Mouse (Mus musculus) CD4-positive helper T cell, adult 2 months (primary cell): ENCODE data around the gene Cd207.
"Not testable (repeated sequence)": the region's sequence is repeated elsewhere in the genome, so short reads cannot be mapped to it uniquely, and the experiment has no call there.

Source experiments
- DNase-seq: peaks from one replicate; pipeline ENCODE4 v3.0.0-alpha.2; 2012; ENCODE audit warnings: low read depth, missing footprints, low spot score

The Cd207 gene

GRCm38 (mm10) chr6:83697932-83698331 is 20.3 kb upstream of the Cd207 start:
- DNase-seq, result no peak

- no peak for DNase-seq
Measured at GRCm38 (mm10) chr6:83696684-83697083, 19.0 kb upstream of the Cd207 start.

DNA sequence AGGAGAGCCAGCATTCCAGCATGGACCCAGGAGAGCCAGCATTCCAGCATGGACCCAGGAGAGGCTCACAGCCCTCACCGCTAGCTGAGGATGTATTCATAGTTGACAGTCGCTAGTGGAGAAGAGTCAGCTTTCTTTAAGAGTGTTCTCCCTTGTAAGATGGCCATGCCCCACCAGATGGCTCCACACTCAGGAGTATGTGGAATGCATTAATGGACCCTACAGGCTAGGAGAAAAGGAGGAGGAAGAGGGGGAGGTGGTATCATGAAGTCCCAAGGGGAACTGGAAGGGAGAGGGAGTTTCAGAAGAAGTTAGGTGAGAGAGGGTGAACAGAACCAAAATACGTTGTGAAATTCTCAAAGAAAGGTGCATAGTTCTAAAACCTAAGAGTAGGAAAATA is 18.1 kb upstream of the Cd207 start:
- no peak for DNase-seq

DNA sequence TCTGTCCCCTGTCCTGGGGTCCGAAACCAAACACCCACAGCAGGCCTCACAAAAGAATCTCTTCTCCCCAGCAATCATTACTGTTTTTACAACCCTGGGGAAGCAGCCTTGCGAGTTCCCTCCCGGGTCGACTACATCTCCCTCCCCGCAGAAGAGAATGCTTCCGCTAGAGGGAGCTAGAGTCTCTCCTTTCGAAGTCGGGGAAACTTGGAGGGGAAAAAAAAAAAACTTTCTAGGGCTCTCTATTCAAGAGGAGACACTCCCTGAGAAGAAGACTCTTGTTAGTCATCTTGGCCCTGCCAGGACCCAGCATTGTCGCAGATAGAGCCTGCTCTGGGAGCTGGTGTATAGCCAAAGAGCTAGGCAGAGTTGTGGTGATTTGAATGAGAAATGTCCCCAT is 16.2 kb upstream of the Cd207 start:
- peak; percentile 74 for DNase-seq

GRCm38 (mm10) chr6:83692962-83693361 is 15.3 kb upstream of the Cd207 start:
- no peak for DNase-seq

DNA sequence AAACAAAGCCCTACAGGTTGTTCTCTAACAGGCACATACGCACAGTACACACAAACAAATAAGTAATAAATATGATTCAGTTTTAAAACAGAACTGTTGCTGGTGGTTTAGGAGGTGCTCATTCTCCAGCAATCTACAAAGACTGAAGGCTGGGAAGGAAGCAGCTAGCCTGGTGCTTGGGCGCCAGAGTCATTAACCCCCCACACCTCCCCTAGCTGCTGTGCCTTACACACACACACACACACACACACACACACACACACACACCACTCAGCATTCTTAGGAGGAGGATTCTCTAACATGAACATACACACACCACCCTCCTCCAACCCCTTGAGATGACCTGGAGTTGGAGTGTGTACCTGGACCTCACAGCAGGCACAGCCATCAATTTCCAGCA is 13.3 kb upstream of the Cd207 start:
- DNase-seq, result no peak

GRCm38 (mm10) chr6:83690277-83690676 is 12.6 kb upstream of the Cd207 start:
- DNase-seq, result peak; percentile 38

GRCm38 (mm10) chr6:83689374-83689773 is 11.7 kb upstream of the Cd207 start:
- no peak for DNase-seq

DNA sequence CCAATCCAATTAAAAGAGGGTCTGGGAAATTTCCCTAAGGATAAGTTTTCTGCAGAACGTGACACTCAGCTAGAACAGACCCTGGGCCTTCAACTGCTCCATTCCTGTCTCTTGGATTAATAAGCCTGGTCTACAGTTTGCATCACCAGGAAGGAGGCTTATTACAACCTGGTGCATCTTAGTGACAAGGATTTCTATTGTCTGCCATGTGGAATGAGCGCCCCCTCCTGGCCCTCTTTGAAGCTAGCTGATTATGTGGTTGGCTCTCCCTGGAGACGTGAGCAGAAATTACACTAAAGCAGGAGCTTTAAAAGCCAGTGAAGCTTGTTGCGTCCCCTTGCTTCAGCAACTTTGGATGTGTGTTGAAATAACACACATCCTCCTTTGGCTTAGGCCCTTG is 4.3 kb downstream of the Cd207 start:
- DNase-seq, result peak; percentile 61

DNA sequence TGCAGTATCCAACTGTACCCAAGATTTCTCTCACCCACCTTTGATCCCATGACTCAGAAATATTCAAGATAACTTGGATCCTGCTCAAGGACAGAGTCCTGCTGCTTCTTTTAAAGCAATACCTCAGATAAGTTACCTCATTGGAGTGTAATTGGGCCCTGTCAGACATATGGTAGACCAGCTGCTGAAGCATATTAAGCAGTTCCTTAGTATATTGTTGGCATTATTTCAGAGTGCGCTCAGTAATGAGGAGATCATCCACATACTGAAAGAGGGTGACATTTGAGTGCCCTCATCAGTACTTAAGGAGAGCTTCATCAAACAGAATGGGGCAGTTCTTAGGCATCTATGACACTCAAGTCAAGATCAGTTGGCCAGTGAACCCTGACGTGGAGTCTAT is 12.6 kb downstream of the Cd207 start:
- no peak for DNase-seq

- DNase-seq, result no peak
Measured at GRCm38 (mm10) chr6:83660821-83661220, 16.8 kb downstream of the Cd207 start.

DNA sequence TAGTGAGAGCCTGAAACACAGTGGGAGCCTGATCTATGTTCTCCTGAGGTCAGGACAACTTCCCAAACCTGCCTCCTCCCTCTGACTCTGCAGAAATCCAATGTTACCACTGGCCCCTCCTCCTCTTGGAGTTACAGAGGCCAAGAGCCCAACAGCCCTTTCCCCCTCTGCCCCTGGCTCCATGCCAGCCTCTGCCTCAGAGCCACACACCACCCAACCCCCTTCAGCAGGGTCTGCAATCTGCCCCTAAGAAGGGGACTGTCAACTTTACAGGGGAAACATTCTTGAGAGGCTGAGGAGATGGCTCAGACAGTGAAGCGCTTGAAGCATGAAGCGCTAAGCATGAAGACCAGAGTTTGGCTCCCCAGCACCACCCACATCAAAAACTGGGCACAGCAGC is 21.6 kb downstream of the Cd207 start, which contains the start of gene Clec4f:
TSS of gene Clec4f (minus strand) at position 101 of the 400 bp plus-strand sequence.
- no peak for DNase-seq

DNA sequence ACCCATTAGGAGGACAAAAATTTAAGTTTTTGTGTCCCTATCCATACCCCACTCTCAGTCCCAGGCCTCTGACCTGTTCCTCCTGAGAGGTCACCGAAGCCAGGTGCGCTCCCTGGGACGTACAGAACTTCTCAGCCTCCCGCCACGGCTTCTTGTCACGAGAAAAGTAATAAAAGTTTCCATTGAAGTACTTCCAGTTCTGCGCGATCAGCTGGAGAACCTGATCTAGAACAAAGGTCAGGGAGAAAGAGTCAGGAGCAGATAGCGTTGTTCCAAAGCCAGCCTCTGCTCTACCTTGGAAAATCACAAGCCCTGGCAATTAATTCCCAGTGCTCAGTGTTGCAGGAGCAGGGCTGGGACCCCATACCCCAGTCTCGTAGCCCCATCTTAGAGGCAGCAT is 30.9 kb downstream of the Cd207 start:
- DNase-seq, result no peak

DNA sequence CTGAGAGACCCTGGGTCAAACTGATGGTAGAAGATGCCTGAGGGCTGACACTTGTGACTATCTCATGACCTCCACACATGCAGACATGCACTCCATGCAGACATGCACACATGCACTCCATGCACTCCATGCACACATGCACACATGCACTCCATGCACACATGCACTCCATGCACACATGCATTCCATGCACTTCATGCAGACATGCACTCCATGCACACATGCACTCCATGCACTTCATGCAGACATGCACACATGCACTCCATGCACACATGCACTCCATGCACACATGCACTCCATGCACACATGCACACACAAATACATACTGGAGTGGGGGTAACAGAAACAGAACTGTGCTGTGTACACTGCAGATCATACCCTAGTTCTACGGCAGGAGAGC is 42.3 kb downstream of the Cd207 start:
- no peak for DNase-seq

- DNase-seq, result not testable (repeated sequence)
Measured at GRCm38 (mm10) chr6:83634631-83635030, 43.0 kb downstream of the Cd207 start.

GRCm38 (mm10) chr6:83634106-83634505 is 43.6 kb downstream of the Cd207 start:
- not testable (repeated sequence) for DNase-seq

DNA sequence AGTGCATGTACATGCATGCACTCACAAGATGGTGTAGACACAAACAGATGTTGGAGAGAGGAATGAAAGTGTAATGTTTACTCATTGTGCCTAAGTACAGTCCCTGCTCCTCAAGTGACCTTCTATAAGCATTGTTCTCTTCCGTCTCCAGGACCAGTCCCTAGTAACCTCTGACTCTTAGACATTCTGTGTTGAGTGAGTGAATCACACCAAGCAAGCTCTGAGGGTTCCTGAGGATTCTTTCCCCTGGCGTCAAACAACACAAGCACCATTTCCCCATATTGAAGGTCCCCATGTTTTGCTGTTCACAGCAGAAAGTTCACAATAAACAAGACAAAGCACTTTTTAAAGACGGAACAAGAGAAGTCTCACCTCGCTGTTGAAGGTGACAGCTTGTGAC is 45.8 kb downstream of the Cd207 start:
- no peak for DNase-seq

GRCm38 (mm10) chr6:83626781-83627180 is 50.9 kb downstream of the Cd207 start:
- no peak for DNase-seq
